Mouse (Mus musculus) kidney, postnatal 0 days (tissue): Measurements from ENCODE around the gene Iba57. TPM values are rescaled to one million over a fixed set of nuclear protein-coding genes. Genes with fewer than 3 reads are reported as not detected.

Experiments
- ATAC-seq: fragments of 200-750 bp; cut with Nextera tagmentation; replicated peaks from 2 replicates; pipeline ENCODE4 v1.8.0; 2017; ENCODE audit warnings: low read depth, moderate number of reproducible peaks, moderate TSS enrichment, moderate library complexity; ENCODE audit not compliant: low FRiP score
- DNase-seq: peaks from one replicate; pipeline ENCODE4 v3.0.0-alpha.2; 2016; ENCODE audit warnings: low spot score
- H3K27ac ChIP-seq: fragments of 300-500 bp; sonication (generic); 2 replicates; pipeline ENCODE4 v1.5.1; 2014; ENCODE audit warnings: mild to moderate bottlenecking
- H3K27me3 ChIP-seq: fragments of 300-500 bp; sonication (generic); 2 replicates; pipeline ENCODE4 v1.6.1; 2014; ENCODE audit warnings: low read length, mixed read lengths; ENCODE audit not compliant: insufficient read depth
- H3K36me3 ChIP-seq: fragments of 300-500 bp; sonication (generic); 2 replicates; pipeline ENCODE4 v1.6.1; 2014; ENCODE audit warnings: low read length, mixed read lengths; ENCODE audit not compliant: insufficient read depth
- H3K4me1 ChIP-seq: fragments of 300-500 bp; sonication (generic); replicated peaks from 2 replicates; pipeline ENCODE4 v1.6.1; 2014; ENCODE audit warnings: antibody characterized with exemption, low read length, mixed read lengths; ENCODE audit not compliant: insufficient read depth
- H3K4me2 ChIP-seq: fragments of 300-500 bp; sonication (generic); 2 replicates; pipeline ENCODE4 v1.6.1; 2014; ENCODE audit warnings: mild to moderate bottlenecking, low read length, moderate library complexity, mixed read lengths
- H3K4me3 ChIP-seq: fragments of 300-500 bp; sonication (generic); replicated peaks from 2 replicates; pipeline ENCODE4 v1.5.1; 2014; ENCODE audit warnings: low read depth, low read length
- H3K9ac ChIP-seq: fragments of 300-500 bp; sonication (generic); 2 replicates; pipeline ENCODE4 v1.6.1; 2014; ENCODE audit warnings: low read depth, low read length
- H3K9me3 ChIP-seq: fragments of 300-500 bp; sonication (generic); replicated peaks from 2 replicates; pipeline ENCODE4 v1.6.1; 2016; ENCODE audit warnings: low read length, inconsistent platforms, mixed read lengths
- CTCF ChIP-seq: IDR thresholded peaks from 2 replicates; pipeline ENCODE4 v1.5.1; 2016; ENCODE audit warnings: antibody characterized with exemption, low read depth, mild to moderate bottlenecking, moderate library complexity
- WGBS: fragments of 180-500 bp; shearing (Covaris S2); extraction: QIAGEN DNeasy Blood & Tissue Kit; methylation state at CpG from one replicate; pipeline ENCODE4 v1.1.7; 2014; 5-methylcytosine and 5-hydroxymethylcytosine counted together
- polyA plus RNA-seq: library from polyadenylated mRNA; unstranded; fragments of >200 nt; fragmentation: Nextera tagmentation; extraction: Ambion mirVana; gene quantifications from 2 replicates; pipeline ENCODE4 v1.2.1, GENCODE M21; 2015

Iba57 gene
- polyA plus RNA-seq, 1 experiment from 2014 or later: 6.9 TPM

DNA sequence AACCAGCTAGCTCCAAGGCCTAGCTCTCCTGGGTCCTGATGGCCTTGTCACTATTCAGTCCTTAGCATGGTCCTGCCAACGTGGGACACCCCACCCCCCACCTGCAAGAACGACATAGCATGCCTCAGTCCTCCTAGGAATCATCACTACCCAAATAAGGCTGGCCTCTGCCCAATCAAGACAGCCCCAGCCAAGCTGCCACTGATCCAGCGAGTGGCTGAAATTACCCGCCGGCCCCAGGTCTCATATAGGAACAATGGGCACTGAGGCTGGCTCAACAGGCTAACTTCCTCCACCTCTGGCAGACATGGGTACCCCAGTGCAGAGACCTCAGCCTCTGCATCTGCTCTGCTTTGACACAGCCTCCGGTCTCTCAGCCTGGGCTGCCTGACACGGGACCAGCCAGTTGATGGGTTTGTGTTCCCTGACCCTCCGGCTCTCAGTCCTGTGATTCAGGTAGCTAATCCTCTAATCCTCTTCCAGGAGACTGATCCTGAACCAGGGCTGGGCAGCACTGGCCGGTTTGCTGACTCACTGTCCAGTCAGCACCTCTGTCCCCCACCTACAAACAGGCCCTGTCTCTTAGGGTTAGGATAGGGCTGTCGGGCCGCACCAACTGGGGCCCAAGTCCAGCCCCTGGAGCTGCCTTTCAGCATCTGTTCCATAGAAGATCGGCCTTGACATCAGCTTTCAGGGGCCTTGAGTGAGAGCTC, 26.4 kb downstream of the Iba57 start:
- DNase-seq (no peak), ATAC-seq (no peak)
- no peak overlapping the region for H3K4me2 ChIP-seq
- no peaks in the 10 kb centered on the region for H3K36me3 ChIP-seq
- H3K27ac ChIP-seq: no peak overlapping the region
- H3K4me1 ChIP-seq: 0 out of 2 replicates have a peak, but pooled peaks cover 4% of the 10 kb centered on the region
- no peak for TF ChIP-seq CTCF
- H3K9me3 ChIP-seq: no peaks in the 10 kb centered on the region
- H3K9ac ChIP-seq: no peak overlapping the region
- 80% methylated on average over 12 of the region's 12 CpGs for WGBS
- H3K27me3 ChIP-seq: peaks cover 39% of the 10 kb centered on the region
- no peak overlapping the region for H3K4me3 ChIP-seq

DNA sequence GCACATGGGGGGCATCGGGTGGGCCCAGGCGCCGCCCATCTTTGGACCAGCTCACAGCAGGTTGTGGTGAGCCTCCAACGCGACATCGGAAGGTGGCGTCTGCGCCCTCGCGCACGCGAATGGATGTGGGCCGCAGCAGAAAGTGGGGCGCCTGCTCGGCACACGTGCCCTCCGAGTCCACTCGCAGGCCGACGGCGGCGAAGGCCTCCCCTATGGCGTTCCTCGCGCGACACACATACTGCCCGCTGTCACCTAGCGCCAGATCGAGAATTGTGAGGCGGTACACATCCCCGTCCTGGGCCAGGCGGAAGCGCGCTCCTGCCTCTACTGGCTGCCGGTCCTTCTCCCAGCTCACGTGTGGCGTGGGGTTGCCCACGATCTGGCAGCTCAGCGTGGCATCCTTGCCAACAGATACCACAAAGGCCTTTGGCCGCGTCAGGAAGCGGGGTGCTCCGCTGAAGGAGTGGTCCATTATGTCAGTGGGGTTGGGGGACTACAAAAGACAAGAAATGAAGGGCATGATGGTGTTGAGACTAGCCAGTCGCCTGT, 27.6 kb downstream of the Iba57 start, which contains the start of gene Obscn:
TSS of gene Obscn (minus strand) at position 499 of the 549 bp plus-strand sequence.
- Histone ChIP-seq H3K4me2 (peak within 1 kb of the TSS; percentile 44), H3K36me3 (no peaks in the 10 kb centered on the region), H3K27ac (no peak within 1 kb of the TSS), H3K4me3 (peak within 1 kb of the TSS; percentile 9; the same call in 1 of the 2 replicates), H3K9ac (no peak within 1 kb of the TSS), H3K4me1 (0 out of 2 replicates have a peak, but pooled peaks cover 4% of the 10 kb centered on the region), H3K9me3 (no peaks in the 10 kb centered on the region), H3K27me3 (peaks cover 39% of the 10 kb centered on the region)
- DNase-seq: no peak
- 14% methylated on average over 44 of the region's 44 CpGs for WGBS
- ATAC-seq: no peak
- no peak for TF ChIP-seq CTCF

DNA sequence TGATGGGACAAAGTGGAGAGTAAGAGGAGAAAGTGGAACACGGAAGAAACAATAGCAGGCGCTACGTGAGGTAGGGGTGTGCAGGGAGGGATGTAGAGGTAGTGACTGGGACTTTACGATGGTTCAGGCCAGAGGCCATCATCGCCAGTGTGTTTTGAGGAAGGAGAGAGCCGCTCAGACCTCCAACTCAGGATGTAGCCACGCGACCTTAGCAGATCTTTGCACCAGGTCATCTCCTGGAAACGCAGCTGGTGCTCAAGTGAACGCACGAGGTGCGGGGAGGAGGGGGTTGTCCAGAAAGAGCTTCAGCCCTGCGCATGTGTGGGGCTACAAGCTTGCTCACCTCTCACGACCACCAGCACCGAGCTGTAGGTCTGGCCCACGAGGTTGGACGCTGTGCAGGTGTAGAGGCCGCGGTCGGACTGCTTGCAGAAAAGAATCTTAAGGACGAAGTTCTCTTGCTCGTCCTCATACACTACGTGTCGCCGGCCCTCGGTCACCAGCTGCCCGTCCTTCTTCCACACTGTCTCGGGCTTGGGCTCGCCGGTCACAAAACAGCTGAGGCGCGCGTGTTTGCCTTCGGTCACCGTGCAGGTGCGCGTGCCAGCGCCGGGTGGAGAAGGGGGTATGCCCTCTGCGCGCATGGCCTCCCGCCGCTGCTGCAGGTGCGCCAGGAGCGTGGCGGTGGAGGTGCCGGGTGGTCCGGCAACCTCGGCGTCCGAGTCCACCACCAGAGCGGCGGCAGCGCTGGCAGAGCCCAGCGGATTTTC, 28.3 kb downstream of the Iba57 start:
- TF ChIP-seq CTCF: no peak
- H3K9me3 ChIP-seq: no peaks in the 10 kb centered on the region
- H3K9ac ChIP-seq: no peak overlapping the region
- no peak for DNase-seq
- H3K4me2 ChIP-seq: peak overlapping the region; percentile 44
- 0 out of 2 replicates have a peak, but pooled peaks cover 4% of the 10 kb centered on the region for H3K4me1 ChIP-seq
- no peak overlapping the region for H3K27ac ChIP-seq
- no peaks in the 10 kb centered on the region for H3K36me3 ChIP-seq
- peak overlapping the region; percentile 9; the same call in 1 of the 2 replicates for H3K4me3 ChIP-seq
- WGBS: 5% methylated on average over 55 of the region's 55 CpGs
- peaks cover 39% of the 10 kb centered on the region for H3K27me3 ChIP-seq
- ATAC-seq: no peak

DNA sequence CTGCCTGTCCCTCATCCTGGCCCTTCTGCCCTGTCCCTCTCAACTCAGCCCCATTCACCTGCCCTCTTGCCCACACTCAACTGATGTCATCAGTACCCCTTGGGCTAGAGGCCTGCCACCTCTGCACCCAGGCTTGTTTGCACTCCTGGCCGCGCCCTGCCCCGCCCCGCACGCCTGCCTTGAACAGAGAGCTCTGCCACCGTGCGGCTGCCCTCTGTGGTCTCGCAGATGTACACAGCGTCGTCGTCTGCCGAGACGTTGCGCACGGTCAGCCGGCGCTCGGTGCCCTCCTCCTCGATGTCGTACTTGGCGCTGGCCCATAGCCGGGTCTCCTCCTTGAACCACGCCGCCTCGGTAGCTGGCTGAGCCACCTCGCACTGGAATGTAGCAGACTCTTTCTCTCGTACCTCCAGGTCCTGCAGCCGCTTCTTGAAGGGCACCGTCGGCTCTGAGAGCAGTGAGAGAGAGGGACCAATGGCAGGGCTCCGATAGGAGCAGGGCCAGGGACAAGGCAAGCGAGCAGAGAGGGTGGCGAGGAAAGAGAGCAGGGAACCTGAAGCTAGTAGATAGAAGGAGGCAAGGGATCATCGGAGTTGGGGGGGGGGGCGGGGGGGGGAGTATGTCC, 29.1 kb downstream of the Iba57 start:
- H3K4me1 ChIP-seq: 0 out of 2 replicates have a peak, but pooled peaks cover 4% of the 10 kb centered on the region
- peak overlapping the region; percentile 35 for H3K4me2 ChIP-seq
- 0 out of 2 replicates have a peak overlapping the region, but pooled peaks have one; percentile 7 for H3K4me3 ChIP-seq
- DNase-seq: peak; percentile 12
- peak; percentile 23; the same call in 1 of the 2 replicates for TF ChIP-seq CTCF
- no peak overlapping the region for H3K27ac ChIP-seq
- WGBS: 4% methylated on average over 34 of the region's 35 CpGs
- peaks cover 39% of the 10 kb centered on the region for H3K27me3 ChIP-seq
- no peaks in the 10 kb centered on the region for H3K36me3 ChIP-seq
- no peak overlapping the region for H3K9ac ChIP-seq
- no peak; the same call in 1 of the 2 replicates for ATAC-seq
- no peaks in the 10 kb centered on the region for H3K9me3 ChIP-seq

DNA sequence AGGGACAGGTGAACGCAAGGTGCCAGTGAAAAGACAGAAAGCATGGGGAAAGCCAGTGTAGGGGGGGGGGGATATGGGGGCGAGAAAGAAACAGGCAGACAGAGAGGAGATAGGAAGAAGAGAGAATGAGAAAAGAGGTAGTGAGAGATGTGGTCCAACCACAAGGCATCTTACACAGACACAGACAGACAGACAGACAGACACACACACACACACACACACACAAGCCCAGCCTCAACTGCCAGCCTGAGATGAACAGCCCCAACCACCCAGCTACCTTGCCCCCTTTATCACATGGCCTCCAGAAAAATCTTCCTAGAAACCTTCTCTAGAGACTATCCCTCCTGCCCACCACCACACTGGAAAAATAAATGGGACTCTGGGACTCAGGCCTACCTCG, 31.5 kb downstream of the Iba57 start:
- Histone ChIP-seq H3K4me2 (no peak overlapping the region), H3K9me3 (no peaks in the 10 kb centered on the region), H3K4me1 (0 out of 2 replicates have a peak, but pooled peaks cover 4% of the 10 kb centered on the region), H3K9ac (no peak overlapping the region), H3K27me3 (peaks cover 39% of the 10 kb centered on the region), H3K4me3 (no peak overlapping the region), H3K36me3 (no peaks in the 10 kb centered on the region), H3K27ac (no peak overlapping the region)
- no peak for DNase-seq
- no peak for ATAC-seq
- 67% methylated on average over 2 of the region's 3 CpGs for WGBS
- no peak for TF ChIP-seq CTCF

DNA sequence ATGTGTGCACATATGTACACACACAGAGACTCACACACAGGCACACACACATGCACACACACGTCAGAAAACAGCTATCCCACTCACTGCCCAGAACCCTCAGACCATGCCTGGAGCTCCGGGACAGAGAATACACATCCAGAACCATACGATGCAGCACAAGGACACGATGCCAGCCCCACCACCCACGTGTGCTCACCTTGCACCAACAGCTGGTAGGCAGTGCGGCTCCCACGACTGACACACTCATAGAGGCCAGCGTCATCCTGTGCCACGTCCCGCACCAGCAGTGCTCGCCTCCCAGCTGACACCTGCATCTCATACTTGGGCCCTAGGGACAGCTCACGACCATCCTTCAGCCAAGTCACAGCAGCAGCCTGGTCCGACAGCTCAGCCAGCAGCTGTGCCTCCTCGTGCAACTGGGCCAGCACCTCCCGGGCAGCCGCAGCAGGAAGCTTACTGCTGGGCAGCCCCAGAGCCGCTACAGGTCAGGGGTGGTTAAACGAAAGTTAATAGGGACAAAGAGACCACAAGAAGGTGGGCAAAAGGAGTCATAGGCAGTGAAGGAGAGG, 32.1 kb downstream of the Iba57 start:
- no peak overlapping the region for H3K27ac ChIP-seq
- no peak overlapping the region for H3K4me3 ChIP-seq
- H3K36me3 ChIP-seq: no peaks in the 10 kb centered on the region
- no peak overlapping the region for H3K9ac ChIP-seq
- no peak for TF ChIP-seq CTCF
- 65% methylated on average over 18 of the region's 18 CpGs for WGBS
- H3K9me3 ChIP-seq: no peaks in the 10 kb centered on the region
- H3K27me3 ChIP-seq: peaks cover 33% of the 10 kb centered on the region
- 0 out of 2 replicates have a peak, but pooled peaks cover 4% of the 10 kb centered on the region for H3K4me1 ChIP-seq
- DNase-seq (no peak), ATAC-seq (no peak)
- no peak overlapping the region for H3K4me2 ChIP-seq
